Mouse (Mus musculus): ENCODE results near the gene Dpy19l3. TPM values are rescaled to one million over a fixed set of nuclear protein-coding genes. Genes with fewer than 3 reads are reported as not detected.

The Dpy19l3 gene
- polyA plus RNA-seq, 1 experiment from 2014 or later = 46.3 TPM

GRCm38 (mm10) chr7:35692641-35693040 lies 61.6 kb downstream of the Dpy19l3 start:
- no peak for DNase-seq (ENCODE audit: low spot score)

- DNase-seq (ENCODE audit: low spot score) = no peak
Measured at GRCm38 (mm10) chr7:35692117-35692516, 62.1 kb downstream of the Dpy19l3 start.

- no peak for DNase-seq (ENCODE audit: low spot score)
Measured at GRCm38 (mm10) chr7:35688781-35689349, 65.4 kb downstream of the Dpy19l3 start.

- DNase-seq (ENCODE audit: low spot score) = no peak
Measured at GRCm38 (mm10) chr7:35688276-35688675, 66.0 kb downstream of the Dpy19l3 start.

GRCm38 (mm10) chr7:35687229-35687628 lies 67.0 kb downstream of the Dpy19l3 start:
- no peak for DNase-seq (ENCODE audit: low spot score)

GRCm38 (mm10) chr7:35686756-35687155 lies 67.5 kb downstream of the Dpy19l3 start:
- peak; percentile 40 for DNase-seq (ENCODE audit: low spot score)

GRCm38 (mm10) chr7:35686216-35686615 lies 68.0 kb downstream of the Dpy19l3 start:
- DNase-seq (ENCODE audit: low spot score) = no peak

- DNase-seq (ENCODE audit: low spot score) = no peak
Measured at GRCm38 (mm10) chr7:35683409-35684122, 70.7 kb downstream of the Dpy19l3 start.

- DNase-seq (ENCODE audit: low spot score) = no peak
Measured at GRCm38 (mm10) chr7:35681559-35681958, 72.7 kb downstream of the Dpy19l3 start.

GRCm38 (mm10) chr7:35678976-35679375 lies 75.3 kb downstream of the Dpy19l3 start:
- no peak for DNase-seq (ENCODE audit: low spot score)

- DNase-seq (ENCODE audit: low spot score) = no peak
Measured at GRCm38 (mm10) chr7:35668066-35669041, 85.9 kb downstream of the Dpy19l3 start.

- DNase-seq (ENCODE audit: low spot score) = no peak
Measured at GRCm38 (mm10) chr7:35663790-35664376, 90.4 kb downstream of the Dpy19l3 start.

GRCm38 (mm10) chr7:35659173-35659572 lies 95.1 kb downstream of the Dpy19l3 start:
- peak; percentile 49 for DNase-seq (ENCODE audit: low spot score)

- DNase-seq (ENCODE audit: low spot score) = no peak
Measured at GRCm38 (mm10) chr7:35657829-35658228, 96.4 kb downstream of the Dpy19l3 start.

GRCm38 (mm10) chr7:35651583-35652270 lies 102.5 kb downstream of the Dpy19l3 start:
- no peak for DNase-seq (ENCODE audit: low spot score)

- DNase-seq (ENCODE audit: low spot score) = no peak
Measured at GRCm38 (mm10) chr7:35650716-35651410, 103.4 kb downstream of the Dpy19l3 start.

GRCm38 (mm10) chr7:35649071-35649470 lies 105.2 kb downstream of the Dpy19l3 start:
- DNase-seq (ENCODE audit: low spot score) = peak; percentile 24

GRCm38 (mm10) chr7:35648239-35649069 lies 105.8 kb downstream of the Dpy19l3 start:
- no peak for DNase-seq (ENCODE audit: low spot score)

GRCm38 (mm10) chr7:35647101-35647698 lies 107.1 kb downstream of the Dpy19l3 start, which contains the start of gene Pdcd5:
Gene Pdcd5, minus strand, starts transcription at chr7:35647521.
- peak; percentile 98 for DNase-seq (ENCODE audit: low spot score)

Data from thymus, postnatal 0 days (tissue).